Mouse (Mus musculus) urinary bladder, adult 18-20 months (tissue): ENCODE results near the gene Flt1.
"Not testable (repeated sequence)": the region's sequence is repeated elsewhere in the genome, so short reads cannot be mapped to it uniquely, and the experiment has no call there.

Experiments used
- DNase-seq, 2 experiments: peaks; one replicate each; pipeline ENCODE4 v3.0.0; 2022; ENCODE audit warnings: low spot score in 2 of 2, mixed read lengths in 2 of 2

The Flt1 gene

GRCm38 (mm10) chr5:147614659-147615058 lies 111.2 kb downstream of the Flt1 start:
- no peak for DNase-seq

- not testable (repeated sequence) for DNase-seq
Observed at GRCm38 (mm10) chr5:147611348-147611747, 114.5 kb downstream of the Flt1 start.

DNA sequence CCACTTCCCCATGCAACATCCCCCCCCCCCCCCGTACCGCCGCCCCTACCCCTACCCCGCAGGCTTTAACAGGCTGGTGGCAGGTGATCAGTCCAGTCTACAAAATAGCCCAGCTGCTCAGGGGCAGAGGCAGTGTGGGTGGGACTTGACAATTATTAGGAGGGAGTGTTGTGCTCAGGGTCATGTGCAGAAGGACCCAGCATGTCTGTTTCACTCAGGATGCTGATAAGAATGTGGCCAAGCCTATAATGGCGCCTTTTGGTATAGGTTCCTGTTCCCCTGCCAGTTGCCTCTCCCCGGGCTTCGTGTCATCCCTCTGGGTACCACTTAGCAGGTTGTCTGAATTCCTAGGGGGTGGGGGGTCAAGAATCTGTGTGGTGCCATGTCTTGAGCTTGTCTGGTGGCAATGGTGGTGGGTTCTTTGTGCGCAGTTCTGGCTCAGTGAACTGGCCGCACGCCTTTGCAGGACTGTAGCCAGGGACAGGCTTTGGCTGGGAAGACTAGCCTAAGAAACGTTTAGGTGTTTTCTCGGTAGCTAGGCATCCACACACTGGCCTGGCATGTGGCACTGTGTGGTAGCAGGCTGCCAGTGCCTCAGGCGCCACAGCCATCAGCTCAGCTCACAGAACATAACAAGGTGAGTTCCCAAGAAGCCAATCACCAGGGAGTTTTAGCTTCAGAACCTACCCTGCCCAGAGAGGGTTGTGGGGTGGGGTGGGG lies 118.4 kb downstream of the Flt1 start:
- no peak for DNase-seq

GRCm38 (mm10) chr5:147606751-147607150 lies 119.1 kb downstream of the Flt1 start:
- DNase-seq = no peak

- DNase-seq = no peak
Observed at GRCm38 (mm10) chr5:147601460-147602360, 124.1 kb downstream of the Flt1 start.

DNA sequence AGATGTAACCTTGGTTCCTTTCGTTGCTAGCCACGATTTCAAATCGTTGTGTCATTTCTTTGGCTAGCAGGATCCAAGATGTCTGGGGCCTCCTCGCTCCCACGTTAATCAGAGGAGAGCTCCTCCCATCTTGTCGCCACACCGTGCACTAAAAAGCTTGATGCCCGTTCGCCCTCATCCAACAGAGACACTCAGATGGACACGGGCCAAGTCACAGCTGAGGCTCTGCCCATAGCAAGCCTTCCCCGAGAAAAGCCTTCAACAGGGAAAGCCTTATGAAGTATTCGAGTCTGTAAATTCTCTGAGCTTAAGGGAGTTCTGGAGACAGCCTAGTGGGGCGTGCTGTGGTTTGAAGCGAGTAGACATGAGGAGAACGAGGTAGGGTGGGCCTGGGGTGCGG lies 128.0 kb downstream of the Flt1 start:
- DNase-seq = no peak

GRCm38 (mm10) chr5:147589814-147590213 lies 136.0 kb downstream of the Flt1 start:
- DNase-seq = peak; percentile 6 to 11

- no peak for DNase-seq
Observed at GRCm38 (mm10) chr5:147585070-147585469, 140.7 kb downstream of the Flt1 start.

GRCm38 (mm10) chr5:147584648-147585047 lies 141.2 kb downstream of the Flt1 start:
- DNase-seq = no peak

- DNase-seq = peak; percentile 47 to 73
Observed at GRCm38 (mm10) chr5:147583702-147584298, 142.0 kb downstream of the Flt1 start.

DNA sequence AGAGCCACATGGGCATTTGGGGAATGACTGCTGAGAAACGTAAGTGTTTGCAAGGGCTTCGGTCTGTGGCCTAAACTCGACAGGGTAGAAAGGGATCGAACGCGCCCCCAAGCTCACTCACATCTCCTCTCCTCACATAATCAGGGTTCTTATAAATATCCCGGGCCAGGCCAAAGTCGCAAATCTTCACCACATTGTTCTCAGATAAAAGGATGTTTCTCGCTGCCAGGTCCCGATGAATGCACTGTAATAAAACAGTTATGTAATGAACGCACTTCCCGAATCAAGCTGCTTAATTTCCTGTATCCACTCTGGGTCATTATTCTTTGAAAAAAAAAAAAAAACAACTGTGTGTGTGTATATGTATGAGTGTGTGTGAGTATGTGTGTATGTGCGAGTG lies 145.6 kb downstream of the Flt1 start:
- no peak for DNase-seq

GRCm38 (mm10) chr5:147579691-147580090 lies 146.1 kb downstream of the Flt1 start:
- no peak for DNase-seq

DNA sequence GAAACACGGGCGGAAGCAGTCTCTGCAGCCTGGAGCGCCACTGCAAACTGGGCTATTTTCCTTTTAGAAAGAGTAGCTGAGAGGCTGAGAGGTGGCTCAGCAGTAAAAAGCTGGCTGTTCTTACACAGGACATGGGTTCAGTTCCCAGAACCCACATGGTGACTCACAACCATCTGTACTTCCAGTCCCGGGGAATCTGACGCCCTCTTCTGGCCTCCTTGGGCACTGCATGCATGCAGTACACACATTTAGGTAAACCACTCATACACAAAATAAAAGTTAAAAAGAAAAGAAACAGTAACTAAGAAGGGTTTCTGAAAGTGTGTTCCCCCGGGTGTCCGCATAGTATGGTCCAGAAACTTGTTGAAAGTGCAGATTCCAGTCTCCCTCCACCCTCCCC lies 146.7 kb downstream of the Flt1 start:
- no peak for DNase-seq

- no peak for DNase-seq
Observed at GRCm38 (mm10) chr5:147577003-147577402, 148.8 kb downstream of the Flt1 start.

GRCm38 (mm10) chr5:147574517-147574916 lies 151.3 kb downstream of the Flt1 start:
- no peak for DNase-seq

DNA sequence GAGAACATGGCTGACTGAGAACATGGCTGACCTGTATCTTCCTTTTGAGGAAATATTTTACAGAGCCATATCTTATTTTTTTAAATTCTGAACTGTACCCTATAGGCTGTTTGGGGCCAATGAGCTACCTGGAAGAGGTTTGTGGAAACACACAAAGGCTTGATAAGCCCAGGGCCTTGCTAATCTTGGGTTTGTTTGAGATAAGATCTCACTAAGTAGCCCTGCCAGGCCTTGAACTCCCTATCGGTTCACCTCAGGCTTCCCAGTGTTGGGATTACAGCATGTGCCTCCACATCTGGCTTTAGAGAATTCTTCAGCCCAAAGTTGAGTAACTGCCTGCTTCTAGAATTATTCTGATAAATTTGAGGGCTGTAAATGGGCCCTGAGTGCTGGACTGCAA lies 152.3 kb downstream of the Flt1 start:
- DNase-seq = no peak

DNA sequence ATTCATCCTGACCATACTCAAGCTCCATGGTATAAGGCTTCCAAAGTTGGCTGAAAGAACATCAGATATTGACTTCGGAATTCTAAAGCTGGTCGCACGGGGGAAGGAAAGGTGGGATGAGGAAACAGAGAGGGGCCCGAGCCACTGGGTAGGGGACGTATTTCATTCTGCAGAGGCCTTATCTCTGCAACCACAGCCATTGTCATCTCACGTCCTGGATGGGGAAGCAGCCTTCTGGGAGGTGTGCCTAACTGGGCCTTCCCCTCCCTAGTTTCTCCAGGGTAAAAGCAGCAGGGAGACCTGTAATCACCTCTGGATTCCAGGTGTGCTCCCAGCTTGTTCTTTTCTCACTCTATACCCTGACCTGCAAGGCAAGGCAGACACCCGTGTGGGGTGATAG lies 153.1 kb downstream of the Flt1 start:
- no peak for DNase-seq

- DNase-seq = no peak
Observed at GRCm38 (mm10) chr5:147566335-147566734, 159.5 kb downstream of the Flt1 start.

DNA sequence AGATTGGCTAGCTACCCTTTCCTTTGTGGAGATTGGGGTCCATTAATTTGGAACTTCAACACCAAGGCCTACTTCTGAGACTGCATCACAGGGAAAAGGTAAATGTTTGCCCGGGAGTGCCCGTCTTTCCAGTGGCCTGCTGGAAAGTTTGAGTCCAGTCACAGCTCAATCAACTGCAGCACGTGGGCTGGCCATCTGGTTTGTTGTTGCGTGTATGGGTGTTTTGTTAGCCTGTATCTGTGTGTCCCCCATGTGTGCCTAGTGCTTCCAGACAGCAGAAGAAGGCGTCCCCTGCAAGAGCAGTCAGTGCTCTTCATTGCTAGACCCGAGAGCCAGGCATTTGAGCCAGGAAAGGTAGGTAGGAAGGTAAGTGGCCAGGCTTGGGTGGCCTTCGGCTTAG lies 160.4 kb downstream of the Flt1 start:
- no peak for DNase-seq

DNA sequence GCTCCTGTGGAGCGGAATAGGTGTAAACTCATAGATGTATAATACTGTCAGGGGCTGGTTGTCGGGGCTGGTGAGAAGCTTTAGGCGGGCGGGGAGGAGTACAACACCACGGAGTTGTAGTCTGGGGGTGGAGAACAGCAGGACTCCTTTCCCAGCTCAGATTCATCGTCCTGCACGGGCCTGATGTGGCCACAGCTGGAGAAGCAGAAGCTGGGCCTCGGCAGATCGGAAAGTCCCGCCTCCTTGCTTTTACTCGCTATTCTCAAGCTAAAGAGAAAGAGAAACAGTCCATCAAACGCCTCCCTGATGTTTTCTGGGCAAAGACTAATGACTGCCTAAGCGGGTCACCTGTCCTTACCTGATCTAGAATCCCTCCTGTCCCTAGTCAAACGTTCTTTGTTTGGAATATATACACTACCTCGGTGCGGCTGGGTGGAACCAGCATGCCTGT lies 161.6 kb downstream of the Flt1 start:
- no peak for DNase-seq

- no peak for DNase-seq
Observed at GRCm38 (mm10) chr5:147563511-147564139, 162.2 kb downstream of the Flt1 start.

DNA sequence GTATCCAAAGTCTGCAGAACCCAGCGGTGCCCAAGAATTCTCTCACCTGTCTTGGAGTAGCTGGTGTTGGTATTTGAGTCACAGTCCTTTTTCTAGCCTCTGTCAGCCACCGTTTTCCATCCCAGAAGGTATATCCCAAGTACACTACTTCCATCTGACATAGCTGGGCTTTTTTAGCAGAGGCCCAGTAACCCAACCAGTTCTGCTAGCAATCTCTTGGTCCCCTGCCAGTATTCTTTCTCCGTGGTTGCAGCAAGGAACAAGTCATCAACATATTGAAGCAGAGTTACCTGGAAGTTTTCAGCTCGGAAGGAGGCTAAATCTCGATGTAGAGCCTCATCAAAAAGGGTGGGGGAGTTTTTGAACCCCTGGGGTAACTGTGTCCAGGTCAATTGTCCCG lies 168.2 kb downstream of the Flt1 start:
- peak in 1 of 2 experiments; percentile 18 for DNase-seq
